Mouse (Mus musculus) brown adipose tissue, adult 24 weeks (tissue): ENCODE results near the gene Stac2. TPM values are rescaled to one million over a fixed set of nuclear protein-coding genes. Genes with fewer than 3 reads are reported as not detected.

Source experiments
- H3K27ac ChIP-seq: fragments of 200-500 bp; replicated peaks from 2 replicates; pipeline ENCODE4 v1.5.1; 2012; ENCODE audit warnings: low read depth, mild to moderate bottlenecking, low read length
- H3K4me1 ChIP-seq: fragments of 200-500 bp; 2 replicates; pipeline ENCODE4 v1.6.1; 2012; ENCODE audit warnings: low read length, mixed read lengths; ENCODE audit not compliant: control insufficient read depth, insufficient read depth, insufficient read length
- H3K4me3 ChIP-seq: fragments of 200-500 bp; 2 replicates; pipeline ENCODE4 v1.5.1; 2012; ENCODE audit warnings: low read depth, mild to moderate bottlenecking, low read length, moderate library complexity; ENCODE audit not compliant: insufficient read depth
- polyA plus RNA-seq: library from polyadenylated mRNA; stranded (reverse); fragments of >200 nt; gene quantifications from 2 replicates; pipeline ENCODE4 v1.2.4, GENCODE M21; 2012; ENCODE audit not compliant: missing spikeins, insufficient read depth, insufficient read length

Stac2 gene
- polyA plus RNA-seq, 1 experiment = 0.44 TPM

GRCm38 (mm10) chr11:98037871-98038270 lies 15.4 kb downstream of the Stac2 start:
- Histone ChIP-seq H3K4me1 (peaks cover 2% of the 10 kb centered on the region; the same call in 1 of the 2 replicates), H3K4me3 (no peak overlapping the region), H3K27ac (no peak overlapping the region)

- Histone ChIP-seq H3K27ac (no peak overlapping the region), H3K4me1 (peaks cover 6% of the 10 kb centered on the region), H3K4me3 (peak overlapping the region; percentile 13; the same call in 1 of the 2 replicates)
Observed at GRCm38 (mm10) chr11:98035977-98036377, 17.3 kb downstream of the Stac2 start.

- Histone ChIP-seq H3K4me3 (no peak overlapping the region), H3K4me1 (peaks cover 6% of the 10 kb centered on the region), H3K27ac (no peak overlapping the region)
Observed at GRCm38 (mm10) chr11:98034840-98035239, 18.4 kb downstream of the Stac2 start.

GRCm38 (mm10) chr11:98034061-98034460 lies 19.2 kb downstream of the Stac2 start:
- H3K4me3 ChIP-seq = no peak overlapping the region
- peaks cover 6% of the 10 kb centered on the region for H3K4me1 ChIP-seq
- H3K27ac ChIP-seq = no peak overlapping the region

- H3K4me1 ChIP-seq = peaks cover 6% of the 10 kb centered on the region
- no peak overlapping the region for H3K4me3 ChIP-seq
- no peak overlapping the region for H3K27ac ChIP-seq
Observed at GRCm38 (mm10) chr11:98031443-98031770, 21.9 kb downstream of the Stac2 start.

GRCm38 (mm10) chr11:98030701-98031442 lies 22.4 kb downstream of the Stac2 start:
- Histone ChIP-seq H3K4me1 (peaks cover 6% of the 10 kb centered on the region; the same call in 1 of the 2 replicates), H3K27ac (no peak overlapping the region), H3K4me3 (no peak overlapping the region)

GRCm38 (mm10) chr11:98027785-98028184 lies 25.5 kb downstream of the Stac2 start:
- Histone ChIP-seq H3K27ac (no peak overlapping the region), H3K4me1 (peaks cover 6% of the 10 kb centered on the region; the same call in 1 of the 2 replicates), H3K4me3 (peak overlapping the region; percentile 98)

GRCm38 (mm10) chr11:98027297-98027688 lies 26.0 kb downstream of the Stac2 start:
- peaks cover 6% of the 10 kb centered on the region; the same call in 1 of the 2 replicates for H3K4me1 ChIP-seq
- H3K4me3 ChIP-seq = peak overlapping the region; percentile 98

GRCm38 (mm10) chr11:98026570-98027296 lies 26.5 kb downstream of the Stac2 start, which contains the start of gene Rpl19:
Gene Rpl19 (plus strand): TSS chr11:98026710.
- peak within 1 kb of the TSS; percentile 98 for H3K27ac ChIP-seq
- H3K4me1 ChIP-seq = peaks cover 2% of the 10 kb centered on the region; the same call in 1 of the 2 replicates
- peak within 1 kb of the TSS; percentile 98 for H3K4me3 ChIP-seq

More at GRCm38 (mm10) chr11:98027297-98027688, 26.0 kb downstream of the Stac2 start:
- H3K27ac ChIP-seq = peak overlapping the region; percentile 98

- H3K27ac ChIP-seq = peak overlapping the region; percentile 91
Observed at GRCm38 (mm10) chr11:98026248-98026569, 27.1 kb downstream of the Stac2 start.

GRCm38 (mm10) chr11:98024516-98024915 lies 28.7 kb downstream of the Stac2 start:
- Histone ChIP-seq H3K4me3 (no peak overlapping the region), H3K27ac (no peak overlapping the region), H3K4me1 (peaks cover 6% of the 10 kb centered on the region; the same call in 1 of the 2 replicates)

More at GRCm38 (mm10) chr11:98026248-98026569, 27.1 kb downstream of the Stac2 start:
- peak overlapping the region; percentile 74 for H3K4me3 ChIP-seq
- peaks cover 5% of the 10 kb centered on the region; the same call in 1 of the 2 replicates for H3K4me1 ChIP-seq

GRCm38 (mm10) chr11:98022555-98023371 lies 30.5 kb downstream of the Stac2 start, which contains the start of gene Cacnb1:
Gene Cacnb1 (minus strand): TSS chr11:98023034.
- peak within 1 kb of the TSS; percentile 66 for H3K4me3 ChIP-seq
- peaks cover 6% of the 10 kb centered on the region; the same call in 1 of the 2 replicates for H3K4me1 ChIP-seq
- H3K27ac ChIP-seq = 0 out of 2 replicates have a peak within 1 kb of the TSS, but pooled peaks have one; percentile 32

GRCm38 (mm10) chr11:98022253-98022554 lies 31.1 kb downstream of the Stac2 start:
- H3K27ac ChIP-seq = no peak overlapping the region
- H3K4me1 ChIP-seq = peaks cover 6% of the 10 kb centered on the region; the same call in 1 of the 2 replicates
- H3K4me3 ChIP-seq = peak overlapping the region; percentile 66

- H3K4me3 ChIP-seq = peak overlapping the region; percentile 66
- H3K4me1 ChIP-seq = peaks cover 6% of the 10 kb centered on the region; the same call in 1 of the 2 replicates
- H3K27ac ChIP-seq = no peak overlapping the region
Observed at GRCm38 (mm10) chr11:98021565-98022252, 31.6 kb downstream of the Stac2 start.
